Mouse (Mus musculus) hematopoietic stem cell, adult 5-6 weeks (primary cell): ENCODE measurements around the gene Nr3c2. TPM values are rescaled to one million over a fixed set of nuclear protein-coding genes. Genes with fewer than 3 reads are reported as not detected.

Experiments
- ATAC-seq, 2 experiments: fragments of 125-278 bp in 1 of 2; replicated peaks in 1 of 2; 2 replicates each; pipeline ENCODE4 v1.8.0; 2016 to 2017; ENCODE audit warnings: inconsistent platforms in 2 of 2, mild to moderate bottlenecking in 2 of 2, moderate number of reproducible peaks in 2 of 2, low read depth in 1 of 2, moderate TSS enrichment in 1 of 2; ENCODE audit not compliant: low FRiP score in 2 of 2, poor library complexity in 2 of 2, severe bottlenecking in 2 of 2, insufficient read depth in 1 of 2, low TSS enrichment in 1 of 2
- total RNA-seq: library from RNA; stranded (forward); fragments of 172-1452, 232-1000 nt; gene quantifications from 2 replicates; pipeline ENCODE4 v1.2.3, GENCODE M21; 2017

Gene Nr3c2
- total RNA-seq, 1 experiment from 2014 or later, result 2.5 TPM

- no peak for ATAC-seq
Observed at GRCm38 (mm10) chr8:76928326-76928725, 29.1 kb downstream of the Nr3c2 start.

DNA sequence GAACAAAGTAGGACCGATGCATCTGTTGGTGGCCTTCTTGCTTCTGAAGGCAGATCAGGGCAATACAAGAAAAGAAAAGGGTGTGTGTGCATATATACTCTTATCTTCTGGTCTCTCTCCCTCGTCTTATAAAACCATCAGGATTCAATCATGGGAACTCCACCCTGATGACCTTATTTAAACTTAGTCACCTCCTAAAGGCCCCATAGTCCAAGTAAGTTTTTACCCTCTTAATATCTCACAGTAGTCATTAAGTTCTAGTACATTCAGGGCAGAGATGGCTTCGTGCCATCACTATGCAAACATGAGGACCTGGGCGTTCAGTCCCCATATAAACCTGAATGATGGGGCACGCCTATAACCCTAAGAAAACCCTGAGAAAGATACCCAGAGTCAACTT, 29.6 kb downstream of the Nr3c2 start:
- no peak for ATAC-seq

DNA sequence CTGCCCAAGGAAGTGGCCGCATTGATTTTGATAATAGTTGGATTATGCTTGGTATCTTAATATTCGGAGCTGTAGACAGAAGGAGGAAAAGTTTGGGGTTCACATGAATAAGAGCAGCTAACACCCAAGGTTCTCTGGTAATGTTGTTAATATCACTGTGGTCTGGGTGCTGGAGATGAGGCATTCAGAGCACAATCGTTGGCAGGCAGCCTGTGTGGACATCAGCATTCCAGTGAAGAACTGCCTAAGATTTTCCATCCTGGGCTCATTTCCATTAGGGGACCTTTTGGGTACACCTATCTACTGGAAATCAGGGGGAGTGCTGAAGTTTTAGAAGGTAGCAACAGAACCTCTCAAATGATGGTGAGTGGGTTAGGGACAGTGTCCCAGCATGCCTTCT, 65.8 kb downstream of the Nr3c2 start:
- no peak for ATAC-seq

GRCm38 (mm10) chr8:76971187-76971586, 71.9 kb downstream of the Nr3c2 start:
- no peak for ATAC-seq

GRCm38 (mm10) chr8:76971761-76972404, 72.6 kb downstream of the Nr3c2 start:
- ATAC-seq, result no peak

DNA sequence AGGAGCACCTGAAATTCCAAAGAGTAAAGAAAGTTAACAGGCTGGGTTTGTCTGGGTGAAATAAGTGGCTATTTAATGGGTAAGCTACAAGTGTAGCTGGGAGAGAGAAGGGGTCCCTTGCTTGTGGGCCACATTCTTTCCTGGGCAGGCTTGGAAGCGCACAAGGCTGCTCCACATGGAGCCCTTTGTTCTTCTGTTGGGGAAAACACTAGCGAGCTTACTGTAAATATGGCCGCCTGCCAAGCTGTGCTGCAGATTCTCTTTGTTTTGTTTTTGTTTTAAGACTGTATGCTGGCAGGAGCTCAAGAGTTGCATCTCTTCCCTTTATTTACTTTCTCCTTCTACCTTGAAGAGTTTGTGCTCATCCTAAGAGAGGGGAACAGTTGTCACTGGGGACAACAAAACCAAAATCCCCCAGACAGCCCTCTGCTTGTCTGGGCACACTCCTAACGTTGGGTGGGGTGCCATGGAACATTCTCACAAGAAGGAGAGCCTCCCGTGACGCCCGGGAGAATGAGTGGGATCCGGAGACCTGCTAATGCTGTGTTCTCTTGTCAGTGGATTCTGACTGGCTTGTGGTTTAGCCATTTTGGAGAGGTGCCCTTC, 73.8 kb downstream of the Nr3c2 start:
- ATAC-seq, result no peak

DNA sequence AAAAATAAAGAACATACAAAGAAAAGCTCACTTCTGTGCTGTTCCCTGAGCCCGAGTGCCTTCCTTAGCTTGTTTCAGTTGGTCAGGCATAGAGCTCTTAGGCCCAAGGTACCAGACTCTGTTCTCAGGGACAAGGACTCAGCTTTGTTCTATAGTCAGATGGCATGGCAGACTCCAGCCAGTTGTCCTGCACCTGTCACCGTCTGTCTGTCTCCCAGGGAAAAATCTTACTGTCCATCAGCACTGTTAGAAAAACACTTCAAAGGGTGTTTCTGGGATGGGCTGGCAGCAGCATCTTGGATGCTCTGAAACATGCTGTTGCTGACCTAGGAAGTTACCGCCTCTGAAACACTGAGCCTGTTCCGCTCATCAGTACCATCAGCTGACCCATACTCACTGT, 78.7 kb downstream of the Nr3c2 start:
- ATAC-seq, result no peak

DNA sequence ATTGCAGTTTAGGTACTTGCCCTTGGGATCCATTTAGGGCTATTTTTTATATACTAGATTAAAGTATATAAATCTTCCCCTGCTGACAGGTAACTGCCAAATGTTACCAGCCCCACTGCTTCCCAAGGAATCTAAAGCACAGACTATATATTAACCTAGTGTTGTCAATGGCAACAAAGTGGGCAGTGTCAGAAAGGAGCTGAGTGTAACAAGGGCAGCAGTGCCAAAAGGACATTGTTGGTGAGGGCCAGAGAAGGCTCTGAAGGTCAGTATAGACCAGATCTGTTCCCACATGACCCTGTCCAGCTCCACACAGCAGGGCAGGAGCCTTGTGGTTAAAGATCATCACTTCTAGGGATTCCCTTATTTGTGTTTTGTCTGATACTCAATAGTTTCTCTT, 84.8 kb downstream of the Nr3c2 start:
- no peak for ATAC-seq

DNA sequence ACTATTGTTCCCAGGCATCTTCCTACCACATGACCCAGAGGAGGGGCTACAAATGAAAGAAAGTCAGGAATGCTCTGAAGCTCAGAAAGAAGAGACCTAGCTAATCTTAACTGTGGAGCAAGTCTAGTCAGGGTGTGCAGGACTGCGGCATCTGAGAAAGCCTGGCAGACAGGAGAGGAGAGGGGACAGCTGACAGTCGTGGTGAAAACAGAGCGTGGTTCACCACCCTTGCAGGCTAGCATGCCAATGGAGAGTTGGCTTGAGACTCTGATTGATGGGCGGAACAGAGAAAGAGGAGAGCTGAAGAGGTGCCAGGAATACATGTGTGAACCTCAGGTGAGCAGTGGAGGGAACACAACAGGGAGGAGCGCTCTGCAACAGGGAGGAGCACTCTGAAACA, 85.6 kb downstream of the Nr3c2 start:
- ATAC-seq, result no peak

GRCm38 (mm10) chr8:76987876-76988275, 88.6 kb downstream of the Nr3c2 start:
- no peak for ATAC-seq

DNA sequence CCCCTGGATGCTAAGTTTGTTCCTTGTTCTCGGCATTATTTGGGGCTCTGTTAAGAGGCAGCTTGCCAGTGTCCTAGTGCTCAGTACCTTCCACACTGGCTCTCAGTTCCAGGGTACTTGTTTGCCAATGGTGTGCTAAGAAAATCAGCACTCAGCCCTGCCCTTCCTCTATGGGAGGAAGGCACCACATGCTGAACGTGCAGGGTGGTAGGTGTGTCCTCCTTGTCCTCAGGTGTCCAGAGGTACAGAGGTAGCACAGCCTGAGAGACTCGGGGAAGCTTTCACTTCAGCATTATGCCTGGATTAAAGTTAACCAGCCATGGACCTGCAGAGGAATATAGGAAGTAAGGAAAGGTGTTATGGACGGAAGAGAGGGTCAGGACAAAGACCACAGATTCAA, 99.0 kb downstream of the Nr3c2 start:
- ATAC-seq, result no peak

- ATAC-seq, result no peak
Observed at GRCm38 (mm10) chr8:77009425-77009824, 110.2 kb downstream of the Nr3c2 start.

DNA sequence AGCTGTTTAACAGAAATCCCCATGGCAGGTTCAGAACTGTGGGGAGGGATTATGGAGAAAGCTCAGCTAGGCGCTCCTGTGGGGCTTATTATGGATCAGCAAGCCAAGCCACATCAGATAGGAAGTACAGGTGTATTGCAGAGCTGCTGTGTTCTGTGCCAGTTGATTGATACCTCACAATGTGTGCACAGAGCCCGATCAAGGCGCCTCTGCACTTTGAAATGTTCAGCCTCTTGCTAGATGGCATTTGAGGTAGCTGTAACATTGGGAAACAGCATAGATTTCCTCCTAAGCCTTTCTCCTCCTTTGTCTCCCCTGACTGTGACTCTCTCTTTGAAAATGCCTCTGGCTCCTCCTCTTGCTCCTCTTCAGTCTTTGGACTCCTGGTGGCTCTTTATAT, 112.7 kb downstream of the Nr3c2 start:
- no peak for ATAC-seq

DNA sequence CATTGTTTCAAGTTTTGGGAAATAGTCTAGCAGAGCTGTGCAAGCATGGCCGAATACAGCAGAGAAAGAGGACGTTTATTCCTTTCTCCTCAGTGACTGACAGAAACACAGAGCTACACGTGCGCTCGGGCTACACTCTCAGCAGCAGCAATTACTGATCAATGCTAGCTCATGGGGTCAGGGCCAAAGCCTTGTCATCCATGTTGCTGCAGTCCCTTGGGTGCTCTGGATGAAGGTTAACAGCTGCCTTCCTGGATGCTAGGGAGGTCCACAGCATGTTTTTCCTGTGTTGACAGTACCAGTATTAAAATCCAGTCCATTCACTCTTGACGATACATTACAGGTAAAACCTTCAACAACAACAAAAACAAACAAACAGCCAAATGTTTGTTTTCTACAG, 113.4 kb downstream of the Nr3c2 start:
- ATAC-seq, result no peak

- no peak for ATAC-seq
Observed at GRCm38 (mm10) chr8:77016713-77017112, 117.5 kb downstream of the Nr3c2 start.

- no peak for ATAC-seq
Observed at GRCm38 (mm10) chr8:77023837-77024710, 124.8 kb downstream of the Nr3c2 start.

DNA sequence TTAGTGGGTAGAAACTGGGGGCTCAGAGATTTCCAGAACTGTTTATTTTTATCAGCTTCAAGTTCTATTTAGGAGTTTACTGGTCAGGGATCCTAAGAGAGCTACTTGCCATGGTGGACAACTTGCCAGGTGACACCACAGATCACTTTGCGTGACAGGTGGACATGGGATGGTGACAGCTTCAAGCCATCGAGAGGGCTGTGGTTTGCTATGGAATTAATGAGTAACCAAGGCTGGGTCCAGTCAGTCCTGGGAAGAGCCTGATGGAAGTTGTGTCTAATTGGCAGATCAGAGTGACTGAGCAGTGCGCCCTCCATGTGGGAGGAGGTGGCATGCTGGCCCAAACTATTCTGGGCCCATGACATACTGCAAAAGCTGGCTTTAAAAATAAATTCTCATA, 132.0 kb downstream of the Nr3c2 start:
- ATAC-seq, result no peak

GRCm38 (mm10) chr8:77033706-77034464, 134.6 kb downstream of the Nr3c2 start:
- no peak for ATAC-seq
